Mouse (Mus musculus): ENCODE data around the gene Slc19a3. TPM values are rescaled to one million over a fixed set of nuclear protein-coding genes. Genes with fewer than 3 reads are reported as not detected.
"Not testable (repeated sequence)": the region's sequence is repeated elsewhere in the genome, so short reads cannot be mapped to it uniquely, and the experiment has no call there.

Gene Slc19a3
- polyA plus RNA-seq, 1 experiment from 2014 or later = 0.60 TPM

GRCm38 (mm10) chr1:83032508-83032907 lies 5.7 kb downstream of the Slc19a3 start:
- Histone ChIP-seq H3K4me1 (ENCODE audit: control insufficient read depth, insufficient read depth, low read length) (no peaks in the 10 kb centered on the region), H3K4me3 (ENCODE audit: low read depth, low read length) (no peak overlapping the region), H3K9ac (replicated peaks; ENCODE audit: low read length) (no peak overlapping the region), H3K9me3 (replicated peaks; ENCODE audit: control insufficient read depth, low read length) (no peaks in the 10 kb centered on the region), H3K27me3 (ENCODE audit: control insufficient read depth, insufficient read depth, low read length) (no peaks in the 10 kb centered on the region), H3K36me3 (replicated peaks; ENCODE audit: control insufficient read depth, insufficient read depth, low read depth, low read length) (no peaks in the 10 kb centered on the region), H3K27ac (replicated peaks; ENCODE audit: low read depth, low read length) (no peak overlapping the region), H3K4me2 (ENCODE audit: low read depth, low read length) (no peak overlapping the region)
- 85% methylated on average over 6 of the region's 6 CpGs for WGBS
- DNase-seq (ENCODE audit: low spot score) (no peak), ATAC-seq (replicated peaks; ENCODE audit: insufficient number of reproducible peaks, low FRiP score, low TSS enrichment, low read depth) (no peak)

- 44% methylated on average over 1 of the region's 1 CpGs for WGBS
- Histone ChIP-seq H3K27ac (replicated peaks; ENCODE audit: low read depth, low read length) (no peak overlapping the region), H3K4me1 (ENCODE audit: control insufficient read depth, insufficient read depth, low read length) (no peaks in the 10 kb centered on the region), H3K9ac (replicated peaks; ENCODE audit: low read length) (no peak overlapping the region), H3K4me3 (ENCODE audit: low read depth, low read length) (no peak overlapping the region), H3K36me3 (replicated peaks; ENCODE audit: control insufficient read depth, insufficient read depth, low read depth, low read length) (no peaks in the 10 kb centered on the region), H3K4me2 (ENCODE audit: low read depth, low read length) (no peak overlapping the region), H3K9me3 (replicated peaks; ENCODE audit: control insufficient read depth, low read length) (no peaks in the 10 kb centered on the region), H3K27me3 (ENCODE audit: control insufficient read depth, insufficient read depth, low read length) (no peaks in the 10 kb centered on the region)
- no peak for DNase-seq (ENCODE audit: low spot score)
- ATAC-seq (replicated peaks; ENCODE audit: insufficient number of reproducible peaks, low FRiP score, low TSS enrichment, low read depth) = no peak
Observed at GRCm38 (mm10) chr1:83031950-83032349, 6.3 kb downstream of the Slc19a3 start.

- Histone ChIP-seq H3K9ac (replicated peaks; ENCODE audit: low read length) (no peak overlapping the region), H3K9me3 (replicated peaks; ENCODE audit: control insufficient read depth, low read length) (no peaks in the 10 kb centered on the region), H3K27ac (replicated peaks; ENCODE audit: low read depth, low read length) (no peak overlapping the region), H3K4me1 (ENCODE audit: control insufficient read depth, insufficient read depth, low read length) (no peaks in the 10 kb centered on the region), H3K27me3 (ENCODE audit: control insufficient read depth, insufficient read depth, low read length) (no peaks in the 10 kb centered on the region), H3K4me2 (ENCODE audit: low read depth, low read length) (no peak overlapping the region), H3K4me3 (ENCODE audit: low read depth, low read length) (no peak overlapping the region), H3K36me3 (replicated peaks; ENCODE audit: control insufficient read depth, insufficient read depth, low read depth, low read length) (no peaks in the 10 kb centered on the region)
- DNase-seq (ENCODE audit: low spot score) (no peak), ATAC-seq (replicated peaks; ENCODE audit: insufficient number of reproducible peaks, low FRiP score, low TSS enrichment, low read depth) (no peak)
- 75% methylated on average over 1 of the region's 1 CpGs for WGBS
Observed at GRCm38 (mm10) chr1:83016556-83016955, 21.7 kb downstream of the Slc19a3 start.

- no peaks in the 10 kb centered on the region for H3K4me1 ChIP-seq (ENCODE audit: control insufficient read depth, insufficient read depth, low read length)
- 81% methylated on average over 10 of the region's 10 CpGs for WGBS
- no peak for DNase-seq (ENCODE audit: low spot score)
Observed at GRCm38 (mm10) chr1:83015329-83015879, 22.8 kb downstream of the Slc19a3 start.

GRCm38 (mm10) chr1:83014477-83014876 lies 23.8 kb downstream of the Slc19a3 start:
- WGBS = 86% methylated on average over 3 of the region's 3 CpGs
- ATAC-seq (replicated peaks; ENCODE audit: insufficient number of reproducible peaks, low FRiP score, low TSS enrichment, low read depth) = no peak
- Histone ChIP-seq H3K27me3 (ENCODE audit: control insufficient read depth, insufficient read depth, low read length) (no peaks in the 10 kb centered on the region), H3K9me3 (replicated peaks; ENCODE audit: control insufficient read depth, low read length) (no peaks in the 10 kb centered on the region), H3K27ac (replicated peaks; ENCODE audit: low read depth, low read length) (no peak overlapping the region), H3K9ac (replicated peaks; ENCODE audit: low read length) (no peak overlapping the region), H3K4me3 (ENCODE audit: low read depth, low read length) (no peak overlapping the region), H3K4me2 (ENCODE audit: low read depth, low read length) (no peak overlapping the region), H3K36me3 (replicated peaks; ENCODE audit: control insufficient read depth, insufficient read depth, low read depth, low read length) (no peaks in the 10 kb centered on the region), H3K4me1 (ENCODE audit: control insufficient read depth, insufficient read depth, low read length) (no peaks in the 10 kb centered on the region)
- no peak for DNase-seq (ENCODE audit: low spot score)

More at GRCm38 (mm10) chr1:83015329-83015879, 22.8 kb downstream of the Slc19a3 start:
- Histone ChIP-seq H3K4me3 (ENCODE audit: low read depth, low read length) (no peak overlapping the region), H3K9me3 (replicated peaks; ENCODE audit: control insufficient read depth, low read length) (no peaks in the 10 kb centered on the region), H3K9ac (replicated peaks; ENCODE audit: low read length) (no peak overlapping the region), H3K4me2 (ENCODE audit: low read depth, low read length) (no peak overlapping the region), H3K36me3 (replicated peaks; ENCODE audit: control insufficient read depth, insufficient read depth, low read depth, low read length) (no peaks in the 10 kb centered on the region), H3K27ac (replicated peaks; ENCODE audit: low read depth, low read length) (no peak overlapping the region), H3K27me3 (ENCODE audit: control insufficient read depth, insufficient read depth, low read length) (no peaks in the 10 kb centered on the region)
- ATAC-seq (replicated peaks; ENCODE audit: insufficient number of reproducible peaks, low FRiP score, low TSS enrichment, low read depth) = no peak

GRCm38 (mm10) chr1:83007471-83007870 lies 30.8 kb downstream of the Slc19a3 start:
- 82% methylated on average over 6 of the region's 6 CpGs for WGBS
- DNase-seq (ENCODE audit: low spot score) (no peak), ATAC-seq (replicated peaks; ENCODE audit: insufficient number of reproducible peaks, low FRiP score, low TSS enrichment, low read depth) (no peak)
- Histone ChIP-seq H3K4me1 (ENCODE audit: control insufficient read depth, insufficient read depth, low read length) (no peaks in the 10 kb centered on the region), H3K4me2 (ENCODE audit: low read depth, low read length) (no peak overlapping the region), H3K27me3 (ENCODE audit: control insufficient read depth, insufficient read depth, low read length) (no peaks in the 10 kb centered on the region), H3K9ac (replicated peaks; ENCODE audit: low read length) (no peak overlapping the region), H3K4me3 (ENCODE audit: low read depth, low read length) (no peak overlapping the region), H3K9me3 (replicated peaks; ENCODE audit: control insufficient read depth, low read length) (no peaks in the 10 kb centered on the region), H3K36me3 (replicated peaks; ENCODE audit: control insufficient read depth, insufficient read depth, low read depth, low read length) (no peaks in the 10 kb centered on the region), H3K27ac (replicated peaks; ENCODE audit: low read depth, low read length) (no peak overlapping the region)

GRCm38 (mm10) chr1:83006218-83007179 lies 31.7 kb downstream of the Slc19a3 start:
- ATAC-seq (replicated peaks; ENCODE audit: insufficient number of reproducible peaks, low FRiP score, low TSS enrichment, low read depth) = no peak
- H3K27ac ChIP-seq (replicated peaks; ENCODE audit: low read depth, low read length) = no peak overlapping the region
- no peak overlapping the region for H3K4me3 ChIP-seq (ENCODE audit: low read depth, low read length)
- no peaks in the 10 kb centered on the region for H3K4me1 ChIP-seq (ENCODE audit: control insufficient read depth, insufficient read depth, low read length)
- no peak overlapping the region for H3K9ac ChIP-seq (replicated peaks; ENCODE audit: low read length)
- H3K27me3 ChIP-seq (ENCODE audit: control insufficient read depth, insufficient read depth, low read length) = no peaks in the 10 kb centered on the region
- no peak overlapping the region for H3K4me2 ChIP-seq (ENCODE audit: low read depth, low read length)
- no peak for DNase-seq (ENCODE audit: low spot score)
- no peaks in the 10 kb centered on the region for H3K9me3 ChIP-seq (replicated peaks; ENCODE audit: control insufficient read depth, low read length)
- no peaks in the 10 kb centered on the region for H3K36me3 ChIP-seq (replicated peaks; ENCODE audit: control insufficient read depth, insufficient read depth, low read depth, low read length)
- WGBS = 82% methylated on average over 8 of the region's 8 CpGs

- not testable (repeated sequence) for H3K27ac ChIP-seq (replicated peaks; ENCODE audit: low read depth, low read length); H3K36me3 ChIP-seq (replicated peaks; ENCODE audit: control insufficient read depth, insufficient read depth, low read depth, low read length); H3K9me3 ChIP-seq (replicated peaks; ENCODE audit: control insufficient read depth, low read length); DNase-seq (ENCODE audit: low spot score); H3K9ac ChIP-seq (replicated peaks; ENCODE audit: low read length); H3K4me3 ChIP-seq (ENCODE audit: low read depth, low read length); H3K4me1 ChIP-seq (ENCODE audit: control insufficient read depth, insufficient read depth, low read length); H3K27me3 ChIP-seq (ENCODE audit: control insufficient read depth, insufficient read depth, low read length); H3K4me2 ChIP-seq (ENCODE audit: low read depth, low read length); ATAC-seq (replicated peaks; ENCODE audit: insufficient number of reproducible peaks, low FRiP score, low TSS enrichment, low read depth)
- WGBS = 97% methylated on average over 6 of the region's 9 CpGs
Observed at GRCm38 (mm10) chr1:83000306-83000705, 37.9 kb downstream of the Slc19a3 start, which contains the start of gene Gm47959. Gene Gm47959, plus strand, starts transcription at chr1:83000548.

All from embryonic facial prominence, embryonic 11.5 days (tissue).